Mouse (Mus musculus) lung, postnatal 0 days (tissue): ENCODE data around the gene Cx3cl1. TPM values are rescaled to one million over a fixed set of nuclear protein-coding genes. Genes with fewer than 3 reads are reported as not detected.

Experiments
- ATAC-seq: fragments of 200-750 bp; cut with Nextera tagmentation; 2 replicates; pipeline ENCODE4 v1.8.0; 2017; ENCODE audit warnings: moderate library complexity
- DNase-seq: peaks from one replicate; pipeline ENCODE4 v3.0.0-alpha.2; 2016; ENCODE audit warnings: low spot score
- H3K27ac ChIP-seq: fragments of 300-500 bp; sonication (generic); 2 replicates; pipeline ENCODE4 v1.5.1; 2014; ENCODE audit warnings: antibody characterized with exemption, mild to moderate bottlenecking, low read length, mixed read lengths
- H3K27me3 ChIP-seq: fragments of 300-500 bp; sonication (generic); replicated peaks from 2 replicates; pipeline ENCODE4 v1.6.1; 2014; ENCODE audit warnings: low read length, mixed read lengths; ENCODE audit not compliant: insufficient read depth
- H3K36me3 ChIP-seq: fragments of 300-500 bp; sonication (generic); 2 replicates; pipeline ENCODE4 v1.6.1; 2014; ENCODE audit warnings: low read length, mixed read lengths; ENCODE audit not compliant: insufficient read depth
- H3K4me1 ChIP-seq: fragments of 300-500 bp; sonication (generic); 2 replicates; pipeline ENCODE4 v1.6.1; 2014; ENCODE audit warnings: antibody characterized with exemption, low read depth, low read length, mixed read lengths; ENCODE audit not compliant: insufficient read depth
- H3K4me2 ChIP-seq: fragments of 300-500 bp; sonication (generic); replicated peaks from 2 replicates; pipeline ENCODE4 v1.6.1; 2014; ENCODE audit warnings: low read depth, mild to moderate bottlenecking, low read length, moderate library complexity, mixed read lengths
- H3K4me3 ChIP-seq: fragments of 300-500 bp; sonication (generic); 2 replicates; pipeline ENCODE4 v1.5.1; 2014; ENCODE audit warnings: low read depth, low read length
- H3K9ac ChIP-seq: fragments of 300-500 bp; sonication (generic); replicated peaks from 2 replicates; pipeline ENCODE4 v1.6.1; 2014; ENCODE audit warnings: low read depth, mild to moderate bottlenecking
- H3K9me3 ChIP-seq: fragments of 300-500 bp; sonication (generic); 2 replicates; pipeline ENCODE4 v1.6.1; 2016; ENCODE audit warnings: low read length, mixed read lengths
- CTCF ChIP-seq: IDR thresholded peaks from 2 replicates; pipeline ENCODE4 v1.5.1; 2016; ENCODE audit warnings: antibody characterized with exemption, mild to moderate bottlenecking
- EP300 ChIP-seq: IDR thresholded peaks from 2 replicates; pipeline ENCODE4 v1.6.1; 2016; ENCODE audit warnings: antibody characterized with exemption, mild to moderate bottlenecking, control low read depth
- WGBS: fragments of 180-500 bp; shearing (Covaris S2); extraction: QIAGEN DNeasy Blood & Tissue Kit; methylation state at CpG from one replicate; pipeline ENCODE4 v1.1.7; 2014; 5-methylcytosine and 5-hydroxymethylcytosine counted together
- polyA plus RNA-seq: library from polyadenylated mRNA; unstranded; fragments of >200 nt; fragmentation: Nextera tagmentation; extraction: Ambion mirVana; gene quantifications from 2 replicates; pipeline ENCODE4 v1.2.1, GENCODE M21; 2015

The Cx3cl1 gene
- polyA plus RNA-seq, 1 experiment from 2014 or later = 8.3 TPM

- WGBS = 65% methylated on average over 6 of the region's 6 CpGs
- Histone ChIP-seq H3K36me3 (no peaks in the 10 kb centered on the region), H3K4me3 (no peak overlapping the region), H3K4me2 (no peak overlapping the region), H3K9ac (no peak overlapping the region), H3K27ac (no peak overlapping the region), H3K4me1 (no peaks in the 10 kb centered on the region), H3K9me3 (no peaks in the 10 kb centered on the region), H3K27me3 (no peaks in the 10 kb centered on the region)
- ATAC-seq = no peak
- DNase-seq = no peak
- TF ChIP-seq EP300 (no peak), CTCF (no peak)
Observed at GRCm38 (mm10) chr8:94739829-94740228, 32.0 kb upstream of the Cx3cl1 start.

DNA sequence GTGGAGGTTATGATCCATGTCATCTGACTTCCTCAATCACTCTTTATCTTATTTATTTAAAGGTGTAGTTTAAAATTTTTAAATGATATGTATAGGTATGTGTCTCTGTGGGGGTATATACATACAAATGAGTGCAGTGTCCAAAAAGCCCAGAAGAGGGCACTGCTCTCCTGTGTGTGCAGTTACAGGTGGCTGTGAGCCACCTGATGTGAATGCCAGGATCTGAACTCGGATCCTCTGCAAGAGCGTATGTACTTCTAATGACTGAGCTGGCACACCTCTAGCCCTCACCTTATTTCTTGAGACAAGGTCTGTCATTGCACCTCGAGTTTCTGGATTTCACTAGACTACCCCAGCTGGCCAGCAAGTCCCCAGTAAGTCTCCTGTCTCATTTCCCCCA lies 31.2 kb upstream of the Cx3cl1 start:
- Histone ChIP-seq H3K4me1 (no peaks in the 10 kb centered on the region), H3K27ac (no peak overlapping the region), H3K4me2 (no peak overlapping the region), H3K9me3 (no peaks in the 10 kb centered on the region), H3K4me3 (no peak overlapping the region), H3K9ac (no peak overlapping the region), H3K36me3 (no peaks in the 10 kb centered on the region), H3K27me3 (no peaks in the 10 kb centered on the region)
- ATAC-seq = no peak
- no peak for TF ChIP-seq EP300
- TF ChIP-seq CTCF = peak; percentile 3; the same call in 1 of the 2 replicates
- DNase-seq = no peak
- WGBS = 88% methylated on average over 3 of the region's 3 CpGs

DNA sequence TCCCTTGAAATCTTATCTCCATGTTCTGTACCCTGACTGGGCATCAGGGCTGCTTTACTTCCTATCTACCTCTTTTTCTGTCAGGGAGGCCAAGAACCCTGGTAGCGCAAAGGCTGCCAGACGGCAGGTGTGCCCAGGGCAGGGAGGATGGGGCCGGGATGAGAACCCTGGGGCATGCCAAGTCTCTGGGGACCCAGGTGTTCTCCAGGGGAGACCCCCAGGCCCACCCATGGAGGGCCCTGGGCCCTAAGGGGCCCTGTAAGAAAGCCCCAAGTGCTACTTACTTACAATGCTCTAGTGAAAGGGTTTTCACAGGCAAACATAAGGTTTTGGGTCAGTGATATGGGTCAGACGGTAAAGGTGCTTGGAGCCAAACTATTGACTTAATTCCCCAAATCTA lies 30.1 kb upstream of the Cx3cl1 start:
- H3K27ac ChIP-seq = no peak overlapping the region
- ATAC-seq = no peak
- H3K4me3 ChIP-seq = no peak overlapping the region
- no peaks in the 10 kb centered on the region for H3K4me1 ChIP-seq
- H3K9me3 ChIP-seq = no peaks in the 10 kb centered on the region
- no peak for TF ChIP-seq EP300
- TF ChIP-seq CTCF = no peak
- H3K4me2 ChIP-seq = no peak overlapping the region
- no peak for DNase-seq
- H3K9ac ChIP-seq = no peak overlapping the region
- no peaks in the 10 kb centered on the region for H3K36me3 ChIP-seq
- 90% methylated on average over 4 of the region's 4 CpGs for WGBS
- no peaks in the 10 kb centered on the region for H3K27me3 ChIP-seq

GRCm38 (mm10) chr8:94744484-94744883 lies 27.3 kb upstream of the Cx3cl1 start:
- no peak for DNase-seq
- TF ChIP-seq CTCF (no peak), EP300 (no peak)
- WGBS = 78% methylated on average over 5 of the region's 5 CpGs
- no peaks in the 10 kb centered on the region for H3K36me3 ChIP-seq
- H3K4me3 ChIP-seq = no peak overlapping the region
- H3K4me2 ChIP-seq = no peak overlapping the region
- ATAC-seq = no peak
- H3K27ac ChIP-seq = no peak overlapping the region
- no peaks in the 10 kb centered on the region for H3K4me1 ChIP-seq
- H3K9me3 ChIP-seq = no peaks in the 10 kb centered on the region
- H3K9ac ChIP-seq = no peak overlapping the region
- no peaks in the 10 kb centered on the region for H3K27me3 ChIP-seq

GRCm38 (mm10) chr8:94744972-94745371 lies 26.8 kb upstream of the Cx3cl1 start:
- no peak for ATAC-seq

GRCm38 (mm10) chr8:94745476-94746184 lies 26.2 kb upstream of the Cx3cl1 start, which contains the start of gene Ccl22:
TSS of gene Ccl22 (plus strand) at chr8:94745590.
- DNase-seq = no peak
- TF ChIP-seq EP300 (no peak), CTCF (no peak)
- no peak within 1 kb of the TSS for H3K4me3 ChIP-seq
- no peaks in the 10 kb centered on the region for H3K36me3 ChIP-seq
- H3K27me3 ChIP-seq = no peaks in the 10 kb centered on the region
- H3K9ac ChIP-seq = no peak within 1 kb of the TSS
- H3K4me2 ChIP-seq = no peak within 1 kb of the TSS
- ATAC-seq = no peak
- 86% methylated on average over 7 of the region's 7 CpGs for WGBS
- H3K27ac ChIP-seq = no peak within 1 kb of the TSS
- H3K4me1 ChIP-seq = no peaks in the 10 kb centered on the region
- no peaks in the 10 kb centered on the region for H3K9me3 ChIP-seq

More at GRCm38 (mm10) chr8:94744972-94745371, 26.8 kb upstream of the Cx3cl1 start:
- Histone ChIP-seq H3K27ac (no peak overlapping the region), H3K27me3 (no peaks in the 10 kb centered on the region), H3K36me3 (no peaks in the 10 kb centered on the region), H3K4me2 (no peak overlapping the region), H3K9me3 (no peaks in the 10 kb centered on the region), H3K9ac (no peak overlapping the region), H3K4me3 (no peak overlapping the region), H3K4me1 (no peaks in the 10 kb centered on the region)
- no peak for DNase-seq
- TF ChIP-seq CTCF = no peak
- no peak for TF ChIP-seq EP300
- WGBS = 72% methylated on average over 9 of the region's 9 CpGs

GRCm38 (mm10) chr8:94746832-94747231 lies 25.0 kb upstream of the Cx3cl1 start:
- Histone ChIP-seq H3K4me2 (no peak overlapping the region), H3K9ac (no peak overlapping the region), H3K4me1 (no peaks in the 10 kb centered on the region), H3K27me3 (no peaks in the 10 kb centered on the region), H3K9me3 (no peaks in the 10 kb centered on the region), H3K36me3 (no peaks in the 10 kb centered on the region), H3K27ac (no peak overlapping the region), H3K4me3 (no peak overlapping the region)
- DNase-seq (no peak), ATAC-seq (no peak)
- 75% methylated on average over 8 of the region's 8 CpGs for WGBS
- no peak for TF ChIP-seq CTCF
- no peak for TF ChIP-seq EP300
